Mouse (Mus musculus) forebrain, embryonic 13.5 days (tissue): ENCODE results near the gene Fxyd6. TPM values are rescaled to one million over a fixed set of nuclear protein-coding genes. Genes with fewer than 3 reads are reported as not detected.

Experiments used
- ATAC-seq: fragments of 200-750 bp; cut with Nextera tagmentation; 2 replicates; pipeline ENCODE4 v1.8.0; 2017
- H3K27ac ChIP-seq: fragments of 300-500 bp; sonication (generic); 2 replicates; pipeline ENCODE4 v1.5.1; 2015; ENCODE audit warnings: inconsistent platforms, mild to moderate bottlenecking, moderate library complexity
- H3K27me3 ChIP-seq: fragments of 300-500 bp; sonication (generic); 2 replicates; pipeline ENCODE4 v1.6.1; 2015; ENCODE audit warnings: mild to moderate bottlenecking, inconsistent platforms
- H3K36me3 ChIP-seq: fragments of 300-500 bp; sonication (generic); 2 replicates; pipeline ENCODE4 v1.6.1; 2015; ENCODE audit warnings: mild to moderate bottlenecking, inconsistent platforms; ENCODE audit not compliant: poor library complexity, severe bottlenecking
- H3K4me1 ChIP-seq: fragments of 300-500 bp; sonication (generic); 2 replicates; pipeline ENCODE4 v1.6.1; 2015; ENCODE audit warnings: inconsistent platforms
- H3K4me2 ChIP-seq: fragments of 300-500 bp; sonication (generic); 2 replicates; pipeline ENCODE4 v1.6.1; 2015; ENCODE audit warnings: inconsistent platforms, mild to moderate bottlenecking, moderate library complexity
- H3K4me3 ChIP-seq: fragments of 300-500 bp; sonication (generic); 2 replicates; pipeline ENCODE4 v1.5.1; 2015; ENCODE audit warnings: mild to moderate bottlenecking, inconsistent platforms
- H3K9ac ChIP-seq: fragments of 300-500 bp; sonication (generic); 2 replicates; pipeline ENCODE4 v1.6.1; 2015; ENCODE audit warnings: mild to moderate bottlenecking, inconsistent platforms
- H3K9me3 ChIP-seq: fragments of 300-500 bp; sonication (generic); replicated peaks from 2 replicates; pipeline ENCODE4 v1.6.1; 2016; ENCODE audit warnings: inconsistent platforms
- WGBS: fragments of 180-500 bp; shearing (Covaris S2); methylation state at CpG from one replicate; pipeline ENCODE4 v1.1.7; 2015; 5-methylcytosine and 5-hydroxymethylcytosine counted together
- polyA plus RNA-seq: library from polyadenylated mRNA; unstranded; fragments of >200 nt; fragmentation: Nextera tagmentation; extraction: Ambion mirVana; gene quantifications from 2 replicates; pipeline ENCODE4 v1.2.1, GENCODE M21; 2015

Fxyd6 gene
- polyA plus RNA-seq = 291 and 322 TPM in 2 replicates

DNA sequence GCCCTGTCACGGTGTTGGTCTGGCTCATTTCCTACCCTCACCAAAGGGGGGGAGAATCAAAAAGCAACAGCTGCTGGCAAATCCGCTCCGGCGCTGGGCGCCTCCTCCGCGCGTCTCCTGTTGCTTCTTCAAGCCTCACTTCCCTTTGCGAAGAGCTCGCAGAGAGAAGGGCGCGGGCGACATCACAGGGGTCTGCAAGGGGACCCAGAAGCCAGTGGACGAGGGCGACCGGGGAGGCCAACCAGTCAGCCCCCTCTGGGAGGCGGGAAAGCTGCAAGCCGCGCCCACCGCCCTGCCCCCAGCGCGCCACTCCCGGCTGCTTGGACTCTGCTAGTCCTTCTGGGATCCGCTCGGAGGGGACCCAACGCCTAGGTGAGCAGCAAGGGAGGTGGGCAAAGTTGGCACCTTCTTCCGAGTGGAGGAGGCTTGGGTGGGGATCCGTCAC is at the start of gene Fxyd6:
TSS of gene Fxyd6 (plus strand) at position 69 of the 445 bp plus-strand sequence.
- Histone ChIP-seq H3K9me3 (no peaks in the 10 kb centered on the region), H3K4me3 (peak within 1 kb of the TSS; percentile 78), H3K4me1 (peaks cover 36% of the 10 kb centered on the region), H3K4me2 (peak within 1 kb of the TSS; percentile 83), H3K9ac (peak within 1 kb of the TSS; percentile 87), H3K27ac (peak within 1 kb of the TSS; percentile 83), H3K36me3 (peaks cover 2% of the 10 kb centered on the region; the same call in 1 of the 2 replicates), H3K27me3 (no peaks in the 10 kb centered on the region)
- under 1% methylated on average over 28 of the region's 28 CpGs for WGBS
- peak; percentile 82 for ATAC-seq

DNA sequence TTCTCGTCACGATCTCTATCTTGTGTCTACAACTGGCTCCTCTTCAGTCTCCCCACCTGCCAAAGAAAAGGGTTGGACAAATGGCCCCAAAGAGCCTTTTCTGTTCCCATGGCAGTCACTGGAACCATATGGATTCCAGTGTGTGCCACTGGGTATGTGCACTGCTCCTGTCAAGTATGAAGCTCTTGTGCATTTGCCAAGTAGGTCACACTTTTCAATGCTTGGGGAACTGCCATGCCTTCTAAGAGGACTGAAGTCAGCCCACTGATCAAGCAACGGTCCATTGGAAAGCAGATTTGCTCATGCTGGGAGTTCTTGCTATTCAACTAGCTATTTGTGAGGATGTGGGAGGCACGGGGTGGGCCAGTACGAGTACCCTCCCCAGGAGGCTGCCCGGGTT is 48.5 kb upstream of the Fxyd6 start:
- Histone ChIP-seq H3K9me3 (no peaks in the 10 kb centered on the region), H3K4me2 (no peak overlapping the region), H3K4me1 (no peaks in the 10 kb centered on the region), H3K27ac (no peak overlapping the region), H3K36me3 (no peaks in the 10 kb centered on the region), H3K4me3 (no peak overlapping the region), H3K9ac (no peak overlapping the region), H3K27me3 (no peaks in the 10 kb centered on the region)
- ATAC-seq = no peak
- 72% methylated on average over 6 of the region's 6 CpGs for WGBS

DNA sequence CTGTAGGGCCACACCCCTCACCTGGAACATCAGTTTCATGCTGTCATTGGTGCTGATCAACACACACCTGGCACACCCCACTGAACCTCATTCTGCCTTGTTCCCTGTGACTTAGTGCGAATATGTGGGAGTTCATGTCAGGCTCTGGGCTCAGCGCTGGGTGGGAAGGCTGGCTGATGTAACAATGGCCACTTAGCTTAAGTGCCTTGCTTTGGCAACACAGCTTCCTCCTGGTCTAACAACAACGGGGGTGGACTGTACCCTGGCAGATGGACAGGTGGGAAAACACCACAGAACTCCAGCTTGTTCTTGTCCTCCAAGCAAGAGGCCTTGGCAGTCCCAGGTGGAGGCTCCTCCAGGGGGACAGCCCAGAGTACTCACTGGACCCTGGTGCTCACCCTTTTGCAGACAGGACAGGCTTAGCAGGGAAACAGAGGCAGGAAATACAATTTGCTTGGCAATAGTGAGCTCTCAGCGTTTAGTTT is 48.0 kb upstream of the Fxyd6 start:
- H3K4me1 ChIP-seq = no peaks in the 10 kb centered on the region
- no peaks in the 10 kb centered on the region for H3K9me3 ChIP-seq
- H3K27ac ChIP-seq = no peak overlapping the region
- no peak for ATAC-seq
- no peak overlapping the region for H3K9ac ChIP-seq
- no peak overlapping the region for H3K4me2 ChIP-seq
- no peaks in the 10 kb centered on the region for H3K36me3 ChIP-seq
- no peaks in the 10 kb centered on the region for H3K27me3 ChIP-seq
- WGBS = 83% methylated on average over 4 of the region's 4 CpGs
- H3K4me3 ChIP-seq = no peak overlapping the region

DNA sequence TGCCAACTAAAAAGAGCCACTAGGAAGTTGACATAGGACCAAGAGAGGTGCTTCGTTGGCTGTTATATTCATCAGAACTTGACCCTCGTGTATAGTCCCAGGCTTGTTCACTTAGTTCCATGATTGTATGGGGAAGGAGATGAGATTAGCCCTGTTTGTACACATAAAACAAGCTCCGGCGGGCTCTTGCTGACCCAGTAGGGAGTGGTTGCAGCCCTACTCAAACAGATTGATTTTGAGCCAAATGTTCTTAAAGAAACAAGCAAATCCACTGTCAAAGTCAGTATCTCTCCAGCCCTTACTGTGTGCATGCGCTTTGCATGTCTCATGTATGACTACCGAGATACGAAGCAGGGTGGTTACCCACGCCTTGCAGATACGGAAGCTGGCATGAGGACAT is 43.6 kb upstream of the Fxyd6 start:
- no peaks in the 10 kb centered on the region for H3K36me3 ChIP-seq
- 92% methylated on average over 9 of the region's 9 CpGs for WGBS
- H3K27me3 ChIP-seq = no peaks in the 10 kb centered on the region
- H3K4me3 ChIP-seq = no peak overlapping the region
- no peaks in the 10 kb centered on the region for H3K9me3 ChIP-seq
- no peaks in the 10 kb centered on the region for H3K4me1 ChIP-seq
- H3K4me2 ChIP-seq = no peak overlapping the region
- no peak for ATAC-seq
- H3K9ac ChIP-seq = no peak overlapping the region
- H3K27ac ChIP-seq = no peak overlapping the region

DNA sequence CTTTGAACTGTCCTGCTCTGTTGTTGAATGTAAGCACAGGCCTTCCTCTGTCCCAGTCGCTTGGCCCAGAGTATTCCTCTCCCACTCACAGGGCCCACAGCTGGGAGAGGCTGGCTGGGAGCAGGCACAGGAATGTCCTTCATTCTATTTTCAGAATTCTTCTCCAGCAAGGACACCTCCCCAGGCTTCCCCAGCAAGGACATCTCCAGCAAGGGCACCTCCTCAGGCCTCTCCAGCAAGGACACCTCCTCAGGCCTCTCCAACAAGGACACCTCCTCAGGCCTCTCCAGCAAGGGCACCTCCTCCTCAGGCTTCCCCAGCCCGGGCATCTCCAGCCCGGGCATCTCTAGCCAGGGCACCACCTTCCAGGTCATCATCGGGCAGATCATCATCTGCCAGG is 41.7 kb upstream of the Fxyd6 start:
- Histone ChIP-seq H3K9me3 (no peaks in the 10 kb centered on the region), H3K27me3 (no peaks in the 10 kb centered on the region), H3K4me2 (no peak overlapping the region), H3K4me1 (no peaks in the 10 kb centered on the region), H3K27ac (no peak overlapping the region), H3K4me3 (no peak overlapping the region), H3K9ac (no peak overlapping the region), H3K36me3 (no peaks in the 10 kb centered on the region)
- WGBS = 88% methylated on average over 4 of the region's 4 CpGs
- no peak for ATAC-seq

DNA sequence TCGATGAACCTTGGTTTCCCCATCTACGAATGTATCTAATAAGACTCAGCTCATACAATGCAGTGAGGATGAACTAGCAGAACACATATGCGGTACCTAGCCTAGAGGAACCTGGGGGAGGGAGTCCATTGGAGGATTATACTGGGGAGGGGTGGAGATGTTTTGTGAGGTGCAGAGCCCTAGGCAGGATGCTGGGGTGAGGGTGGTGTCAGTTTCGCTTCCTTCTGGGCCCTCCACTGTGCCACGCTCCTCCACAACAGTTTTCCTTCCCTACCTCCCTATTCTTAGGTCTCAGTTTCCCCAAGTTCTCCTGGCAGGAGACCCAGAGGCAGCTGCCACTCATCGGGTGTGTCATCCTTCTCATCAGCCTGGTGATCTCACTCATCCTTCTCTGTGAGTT is 40.4 kb upstream of the Fxyd6 start:
- no peak overlapping the region for H3K9ac ChIP-seq
- no peaks in the 10 kb centered on the region for H3K4me1 ChIP-seq
- H3K4me2 ChIP-seq = no peak overlapping the region
- no peak overlapping the region for H3K27ac ChIP-seq
- no peaks in the 10 kb centered on the region for H3K9me3 ChIP-seq
- ATAC-seq = no peak
- no peaks in the 10 kb centered on the region for H3K27me3 ChIP-seq
- no peaks in the 10 kb centered on the region for H3K36me3 ChIP-seq
- H3K4me3 ChIP-seq = no peak overlapping the region
- WGBS = 94% methylated on average over 6 of the region's 6 CpGs

DNA sequence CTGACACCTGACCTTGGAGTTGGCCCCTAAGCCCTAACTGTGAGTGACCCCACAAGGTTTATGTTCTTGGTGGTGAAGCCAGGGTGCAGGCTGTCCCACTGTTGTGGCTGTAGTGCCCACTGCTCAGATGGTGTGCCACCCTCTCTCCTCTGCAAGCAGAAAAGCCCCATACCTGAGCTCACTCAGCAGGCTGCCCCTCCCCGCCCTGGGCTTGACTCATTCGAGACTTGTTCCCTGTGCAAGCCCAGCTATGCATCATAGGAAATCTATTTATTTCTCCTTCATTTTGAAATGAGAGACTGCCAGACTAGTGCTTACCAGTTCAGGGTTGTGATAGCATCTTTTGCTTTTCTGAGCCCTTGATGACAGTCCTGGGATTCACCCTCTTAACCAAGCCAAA is 32.6 kb upstream of the Fxyd6 start:
- H3K27me3 ChIP-seq = no peaks in the 10 kb centered on the region
- 78% methylated on average over 2 of the region's 2 CpGs for whole genome bisulfite sequencing
- H3K9me3 ChIP-seq = no peaks in the 10 kb centered on the region
- no peaks in the 10 kb centered on the region for H3K4me1 ChIP-seq
- H3K4me2 ChIP-seq = no peak overlapping the region
- no peak overlapping the region for H3K9ac ChIP-seq
- ATAC-seq = no peak
- H3K4me3 ChIP-seq = no peak overlapping the region
- H3K27ac ChIP-seq = no peak overlapping the region
- no peaks in the 10 kb centered on the region for H3K36me3 ChIP-seq

DNA sequence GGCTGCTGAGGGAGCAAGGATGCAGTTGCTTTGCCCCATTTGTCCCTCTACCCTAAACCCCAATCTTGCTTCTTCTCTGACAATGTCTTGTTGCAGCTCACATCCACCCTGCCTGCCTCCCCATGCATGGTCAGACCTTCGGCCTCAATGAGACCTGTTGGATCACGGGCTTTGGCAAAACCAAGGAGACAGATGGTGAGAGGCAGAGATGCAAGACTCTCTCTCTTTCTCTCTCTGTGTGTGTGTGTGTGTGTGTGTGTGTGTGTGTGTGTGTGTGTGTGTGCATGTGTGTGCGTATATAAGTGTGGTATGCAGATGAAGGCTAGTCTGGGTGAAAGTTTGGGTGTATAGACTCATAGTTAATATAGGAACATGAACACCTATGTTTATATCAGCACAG is 26.9 kb upstream of the Fxyd6 start:
- no peak overlapping the region for H3K4me2 ChIP-seq
- 94% methylated on average over 3 of the region's 3 CpGs for WGBS
- no peak for ATAC-seq

DNA sequence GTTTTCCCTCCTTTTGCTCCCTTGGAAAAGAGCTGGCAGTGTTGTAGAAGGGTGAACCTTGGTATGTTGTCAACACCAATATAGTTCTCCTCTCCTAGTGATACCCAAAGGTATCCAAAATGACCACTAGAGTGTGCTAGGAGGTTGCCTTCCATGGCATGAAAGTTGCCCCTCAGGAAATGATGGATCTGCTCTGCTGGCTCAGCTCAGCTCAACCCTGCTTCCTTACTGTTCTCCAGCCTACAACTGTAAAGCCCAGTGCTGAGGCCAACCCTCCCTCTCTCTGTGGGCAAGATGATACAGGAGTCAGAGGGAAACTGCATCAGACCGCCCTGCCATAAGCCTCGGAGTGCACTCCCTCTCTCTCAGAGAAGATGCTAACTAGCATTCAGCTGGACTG is 24.5 kb upstream of the Fxyd6 start:
- Histone ChIP-seq H3K4me3 (no peak overlapping the region), H3K4me2 (no peak overlapping the region), H3K9ac (no peak overlapping the region), H3K36me3 (no peaks in the 10 kb centered on the region), H3K27me3 (no peaks in the 10 kb centered on the region), H3K27ac (no peak overlapping the region), H3K9me3 (no peaks in the 10 kb centered on the region), H3K4me1 (peaks cover 6% of the 10 kb centered on the region; the same call in 1 of the 2 replicates)
- ATAC-seq = peak; percentile 48; the same call in 1 of the 2 replicates
- 71% methylated on average over 2 of the region's 2 CpGs for WGBS

More for the DNA sequence above, 26.9 kb upstream of the Fxyd6 start:
- Histone ChIP-seq H3K9me3 (no peaks in the 10 kb centered on the region), H3K4me1 (no peaks in the 10 kb centered on the region), H3K27me3 (no peaks in the 10 kb centered on the region), H3K36me3 (no peaks in the 10 kb centered on the region), H3K9ac (no peak overlapping the region), H3K27ac (no peak overlapping the region), H3K4me3 (no peak overlapping the region)

DNA sequence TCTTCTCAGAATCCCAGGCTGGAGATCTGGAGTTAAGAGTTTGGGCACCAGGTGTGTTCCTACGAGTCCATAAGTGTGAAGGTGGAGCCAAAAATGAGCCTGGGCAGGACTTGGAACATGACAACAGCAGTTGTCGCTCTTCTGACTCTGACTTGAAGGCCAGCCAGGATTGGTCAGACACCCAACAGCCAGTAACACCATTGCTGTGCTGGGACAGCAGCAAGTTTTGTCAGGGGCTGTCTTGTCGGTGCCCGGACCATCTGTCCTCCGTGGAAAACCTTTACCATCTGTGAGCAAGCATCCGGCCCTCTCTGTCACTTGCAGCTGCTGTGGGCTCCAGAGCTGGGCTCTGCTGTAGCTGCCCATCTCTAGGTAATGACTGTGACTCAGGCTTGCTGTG is 23.7 kb upstream of the Fxyd6 start:
- no peak overlapping the region for H3K27ac ChIP-seq
- WGBS = 81% methylated on average over 6 of the region's 6 CpGs
- H3K4me3 ChIP-seq = no peak overlapping the region
- H3K9ac ChIP-seq = no peak overlapping the region
- no peak overlapping the region for H3K4me2 ChIP-seq
- no peak for ATAC-seq
- H3K9me3 ChIP-seq = no peaks in the 10 kb centered on the region
- H3K4me1 ChIP-seq = peaks cover 6% of the 10 kb centered on the region; the same call in 1 of the 2 replicates
- H3K36me3 ChIP-seq = no peaks in the 10 kb centered on the region
- no peaks in the 10 kb centered on the region for H3K27me3 ChIP-seq

DNA sequence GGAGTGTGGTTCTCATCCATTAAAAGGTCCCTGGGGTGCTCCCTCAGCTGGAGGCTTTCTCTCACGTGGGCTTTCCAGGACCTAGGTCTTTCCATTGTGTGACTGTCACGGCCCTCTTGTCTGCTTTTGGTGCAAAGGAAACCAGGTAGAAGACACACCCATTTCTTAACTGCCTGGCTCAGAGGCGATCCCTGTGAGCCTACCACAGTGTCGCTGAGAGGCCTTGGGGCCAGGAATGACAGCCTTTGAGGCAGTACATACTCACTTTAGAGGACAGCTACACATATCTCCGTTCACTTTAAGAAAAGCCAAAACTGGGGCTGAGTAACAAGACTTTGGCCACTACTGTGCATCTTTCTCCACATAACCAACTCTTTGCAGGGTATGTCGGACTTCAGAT is 21.4 kb upstream of the Fxyd6 start:
- H3K27ac ChIP-seq = no peak overlapping the region
- no peak overlapping the region for H3K9ac ChIP-seq
- H3K4me1 ChIP-seq = peaks cover 6% of the 10 kb centered on the region; the same call in 1 of the 2 replicates
- H3K27me3 ChIP-seq = no peaks in the 10 kb centered on the region
- no peak overlapping the region for H3K4me2 ChIP-seq
- H3K4me3 ChIP-seq = no peak overlapping the region
- H3K36me3 ChIP-seq = no peaks in the 10 kb centered on the region
- WGBS = 76% methylated on average over 6 of the region's 6 CpGs
- H3K9me3 ChIP-seq = no peaks in the 10 kb centered on the region
- no peak for ATAC-seq

DNA sequence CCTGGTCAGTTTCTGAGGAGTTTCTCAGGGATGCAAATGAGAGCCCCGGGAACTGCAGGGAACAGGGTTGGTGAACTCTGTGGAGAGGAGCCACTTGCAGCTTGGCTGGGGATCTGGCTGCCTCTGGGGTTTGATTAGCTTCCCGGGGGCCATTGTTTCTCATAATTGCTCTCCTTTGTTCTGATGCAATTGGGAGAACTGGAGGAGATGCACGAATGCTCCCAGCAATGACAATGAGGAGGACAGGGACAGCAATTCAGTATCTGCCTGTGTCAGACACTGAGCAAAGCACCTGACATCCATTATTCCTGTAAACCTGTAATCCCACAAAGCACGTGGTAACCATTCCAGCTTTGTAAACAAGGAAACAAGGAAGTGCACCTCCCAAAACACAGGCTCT is 20.8 kb upstream of the Fxyd6 start:
- no peak overlapping the region for H3K27ac ChIP-seq
- WGBS = 18% methylated on average over 4 of the region's 4 CpGs
- H3K4me3 ChIP-seq = no peak overlapping the region
- H3K27me3 ChIP-seq = no peaks in the 10 kb centered on the region
- no peaks in the 10 kb centered on the region for H3K36me3 ChIP-seq
- ATAC-seq = no peak
- peaks cover 6% of the 10 kb centered on the region; the same call in 1 of the 2 replicates for H3K4me1 ChIP-seq
- no peaks in the 10 kb centered on the region for H3K9me3 ChIP-seq
- no peak overlapping the region for H3K9ac ChIP-seq
- no peak overlapping the region for H3K4me2 ChIP-seq

DNA sequence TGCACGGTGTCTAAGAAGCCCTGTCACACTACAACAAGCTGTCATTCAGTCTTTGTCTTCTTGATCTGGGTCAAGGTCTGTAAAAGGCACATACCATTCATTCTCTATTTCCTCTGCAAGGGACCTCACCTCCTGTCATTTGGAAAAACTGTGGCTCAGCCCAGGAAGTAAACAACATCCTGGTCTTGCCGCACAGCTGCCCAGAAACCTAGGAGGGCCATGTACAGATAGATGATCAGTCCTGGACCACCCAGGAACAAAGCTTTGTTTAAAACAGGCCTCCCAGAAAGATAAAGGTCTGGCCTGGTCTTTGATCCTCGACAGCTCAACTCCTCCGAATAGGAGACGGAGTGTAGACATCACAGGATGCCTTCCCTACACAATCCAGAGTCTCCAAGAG is 20.1 kb upstream of the Fxyd6 start:
- no peak for ATAC-seq
- H3K27ac ChIP-seq = no peak overlapping the region
- WGBS = 44% methylated on average over 5 of the region's 5 CpGs
- no peak overlapping the region for H3K4me3 ChIP-seq
- no peaks in the 10 kb centered on the region for H3K9me3 ChIP-seq
- no peaks in the 10 kb centered on the region for H3K36me3 ChIP-seq
- no peak overlapping the region for H3K4me2 ChIP-seq
- peaks cover 6% of the 10 kb centered on the region; the same call in 1 of the 2 replicates for H3K4me1 ChIP-seq
- H3K27me3 ChIP-seq = no peaks in the 10 kb centered on the region
- no peak overlapping the region for H3K9ac ChIP-seq
